Mouse (Mus musculus) liver, adult 2 months (tissue): Measurements from ENCODE around the gene Gm5089. TPM values are rescaled to one million over a fixed set of nuclear protein-coding genes. Genes with fewer than 3 reads are reported as not detected.
"Not testable (repeated sequence)": the region's sequence is repeated elsewhere in the genome, so short reads cannot be mapped to it uniquely, and the experiment has no call there.

Experiments used
- DNase-seq: peaks from one replicate; pipeline ENCODE4 v3.0.0-alpha.2; 2011; ENCODE audit warnings: low read depth, low spot score; ENCODE audit errors: extremely low read depth
- H3K27ac ChIP-seq: fragments of 200-500 bp; replicated peaks from 2 replicates; pipeline ENCODE4 v1.5.1; 2012; ENCODE audit warnings: low read depth, mild to moderate bottlenecking, control low read depth, inconsistent platforms, low read length; ENCODE audit not compliant: insufficient read depth
- H3K27me3 ChIP-seq: fragments of 200-500 bp; 2 replicates; pipeline ENCODE4 v1.6.1; 2012; ENCODE audit warnings: mild to moderate bottlenecking, moderate library complexity, low read length, inconsistent platforms; ENCODE audit not compliant: control insufficient read depth, insufficient read depth
- H3K36me3 ChIP-seq: fragments of 200-500 bp; 2 replicates; pipeline ENCODE4 v1.6.1; 2012; ENCODE audit warnings: low read length, inconsistent platforms; ENCODE audit not compliant: control insufficient read depth, insufficient read depth
- H3K4me1 ChIP-seq: fragments of 200-500 bp; 2 replicates; pipeline ENCODE4 v1.6.1; 2011; ENCODE audit warnings: low read length; ENCODE audit not compliant: control insufficient read depth, insufficient read depth
- H3K4me3 ChIP-seq: fragments of 200-500 bp; 2 replicates; pipeline ENCODE4 v1.5.1; 2011; ENCODE audit warnings: low read depth, mild to moderate bottlenecking, control low read depth, low read length, moderate library complexity; ENCODE audit not compliant: insufficient read depth
- H3K79me2 ChIP-seq: fragments of 200-500 bp; 2 replicates; pipeline ENCODE4 v1.6.1; 2012; ENCODE audit warnings: inconsistent platforms, mild to moderate bottlenecking, low read length, moderate library complexity; ENCODE audit not compliant: control insufficient read depth, insufficient read depth
- H3K9ac ChIP-seq: fragments of 200-500 bp; 2 replicates; pipeline ENCODE4 v1.6.1; 2012; ENCODE audit warnings: low read depth, mild to moderate bottlenecking, control low read depth, inconsistent platforms, low read length
- CTCF ChIP-seq: fragments of 200-500 bp; IDR thresholded peaks from 2 replicates; pipeline ENCODE4 v1.5.1; 2011; ENCODE audit warnings: low read depth, low read length, control low read depth
- POLR2A ChIP-seq: fragments of 200-500 bp; IDR thresholded peaks from 2 replicates; pipeline ENCODE4 v1.6.1; 2011; ENCODE audit warnings: low read length, control low read depth; ENCODE audit not compliant: insufficient read depth; ENCODE audit errors: extremely low read depth
- WGBS: fragments of 180-500 bp; shearing (Covaris S2); methylation state at CpG from one replicate; pipeline ENCODE4 v1.1.7; 2018; 5-methylcytosine and 5-hydroxymethylcytosine counted together
- polyA plus RNA-seq: library from polyadenylated mRNA; depleted of rRNA; stranded (reverse); fragments of >200 nt; gene quantifications from 2 replicates; pipeline ENCODE4 v1.2.3, GENCODE M21; 2012
- total RNA-seq: library from RNA; depleted of rRNA; stranded (reverse); fragments of >200 nt; gene quantifications from 2 replicates; pipeline ENCODE4 v1.2.3, GENCODE M21; 2014

The Gm5089 gene
- total and polyA plus RNA-seq, 2 experiments, result not detected

GRCm38 (mm10) chr14:122461966-122462365 lies 11.1 kb upstream of the Gm5089 start:
- Histone ChIP-seq H3K79me2 (no peaks in the 10 kb centered on the region), H3K4me1 (peaks cover 5% of the 10 kb centered on the region; the same call in 1 of the 2 replicates), H3K27me3 (peaks cover 20% of the 10 kb centered on the region), H3K36me3 (no peaks in the 10 kb centered on the region), H3K4me3 (no peak overlapping the region), H3K27ac (no peak overlapping the region), H3K9ac (no peak overlapping the region)
- TF ChIP-seq POLR2A (no peak), CTCF (no peak)
- WGBS, result 68% methylated on average over 9 of the region's 9 CpGs
- no peak for DNase-seq

GRCm38 (mm10) chr14:122461500-122461899 lies 10.6 kb upstream of the Gm5089 start:
- peaks cover 5% of the 10 kb centered on the region; the same call in 1 of the 2 replicates for H3K4me1 ChIP-seq
- no peak for DNase-seq
- H3K79me2 ChIP-seq, result no peaks in the 10 kb centered on the region
- no peak overlapping the region for H3K9ac ChIP-seq
- H3K4me3 ChIP-seq, result no peak overlapping the region
- no peak overlapping the region for H3K27ac ChIP-seq
- H3K36me3 ChIP-seq, result no peaks in the 10 kb centered on the region
- peaks cover 20% of the 10 kb centered on the region for H3K27me3 ChIP-seq
- no peak for TF ChIP-seq POLR2A
- no peak for TF ChIP-seq CTCF
- WGBS, result 87% methylated on average over 3 of the region's 3 CpGs

GRCm38 (mm10) chr14:122460226-122460625 lies 9.3 kb upstream of the Gm5089 start:
- DNase-seq, result no peak
- no peak overlapping the region for H3K9ac ChIP-seq
- no peak for TF ChIP-seq POLR2A
- TF ChIP-seq CTCF, result no peak
- no peaks in the 10 kb centered on the region for H3K79me2 ChIP-seq
- H3K36me3 ChIP-seq, result no peaks in the 10 kb centered on the region
- 79% methylated on average over 5 of the region's 5 CpGs for WGBS
- H3K27me3 ChIP-seq, result peaks cover 20% of the 10 kb centered on the region
- H3K4me1 ChIP-seq, result peaks cover 3% of the 10 kb centered on the region; the same call in 1 of the 2 replicates
- H3K4me3 ChIP-seq, result no peak overlapping the region
- no peak overlapping the region for H3K27ac ChIP-seq

GRCm38 (mm10) chr14:122459776-122460175 lies 8.9 kb upstream of the Gm5089 start:
- Histone ChIP-seq H3K4me3 (no peak overlapping the region), H3K79me2 (no peaks in the 10 kb centered on the region), H3K36me3 (no peaks in the 10 kb centered on the region), H3K27ac (no peak overlapping the region), H3K9ac (no peak overlapping the region), H3K27me3 (peaks cover 15% of the 10 kb centered on the region), H3K4me1 (peaks cover 3% of the 10 kb centered on the region; the same call in 1 of the 2 replicates)
- TF ChIP-seq POLR2A (no peak), CTCF (no peak)
- no peak for DNase-seq
- 94% methylated on average over 1 of the region's 1 CpGs for WGBS

- not testable (repeated sequence) for H3K9ac ChIP-seq, H3K27ac ChIP-seq, DNase-seq, H3K79me2 ChIP-seq, H3K4me3 ChIP-seq, H3K4me1 ChIP-seq, H3K36me3 ChIP-seq
- 76% methylated on average over 10 of the region's 12 CpGs for WGBS
- H3K27me3 ChIP-seq, result peaks cover 11% of the 10 kb centered on the region
Observed at GRCm38 (mm10) chr14:122459332-122459731, 8.4 kb upstream of the Gm5089 start.

- no peak for DNase-seq
- WGBS, result 85% methylated on average over 4 of the region's 4 CpGs
- Histone ChIP-seq H3K36me3 (no peaks in the 10 kb centered on the region), H3K9ac (no peak overlapping the region), H3K27me3 (peaks cover 15% of the 10 kb centered on the region; the same call in 1 of the 2 replicates), H3K4me3 (no peak overlapping the region), H3K4me1 (no peaks in the 10 kb centered on the region; the same call in 1 of the 2 replicates), H3K27ac (no peak overlapping the region), H3K79me2 (no peaks in the 10 kb centered on the region)
- TF ChIP-seq POLR2A, result no peak
- no peak for TF ChIP-seq CTCF
Observed at GRCm38 (mm10) chr14:122455562-122455958, 4.6 kb upstream of the Gm5089 start.
